ENCODE assay signal across 8 mouse cellular contexts in genomic region chr1:61377070-61377469, GRCm38 (mm10).
A peak's percentile ranks its signal among the peaks of the same experiment; 100 is the strongest.
DNase-seq lines count a peak whose midpoint lies in the region; ATAC-seq and TF ChIP-seq lines count a peak whose summit lies in the region.

No protein-coding gene starts in this region.

- TF ChIP-seq POLR2A in kidney, adult 2 months (IDR thresholded peaks at IDR 0.05; ENCODE audit: low read depth, low read length): no peak

- H3K27ac ChIP-seq in kidney, adult 2 months (ENCODE audit: insufficient read depth, low read depth, low read length): no peak overlapping the region
- no peak overlapping the region for H3K27ac ChIP-seq in liver, embryonic 11.5 days (ENCODE audit: low read depth, low read length)

- DNase-seq in 416B (ENCODE audit: low read depth) (peak; percentile 63), adipocyte (ENCODE audit: low spot score) (peak; percentile 77)
- peak; percentile 78 for DNase-seq in embryo, embryonic 10 days (ENCODE audit: low spot score)
- peak; percentile 54 to 83 for DNase-seq in heart, adult 18-20 months
- peak; percentile 70 for DNase-seq in kidney, adult 2 months
- peak; percentile 66 for DNase-seq in liver, embryonic 11.5 days (ENCODE audit: low spot score)
- DNase-seq in natural killer cell, adult 2 months (ENCODE audit: low spot score in 2 of 2): peak; percentile 7 to 39
- peak; percentile 43 for DNase-seq in thymus, postnatal 0 days (ENCODE audit: low spot score)

- WGBS in kidney, adult 2 months: 3% methylated on average over 7 of the region's 7 CpGs
- 1% methylated on average over 7 of the region's 7 CpGs for WGBS in liver, embryonic 11.5 days

- no peaks in the 10 kb centered on the region; the same call in 1 of the 2 replicates for H3K27me3 ChIP-seq in kidney, adult 2 months (replicated peaks; ENCODE audit: control insufficient read depth, insufficient read depth, low read length)
- no peaks in the 10 kb centered on the region for H3K27me3 ChIP-seq in liver, embryonic 11.5 days (replicated peaks; ENCODE audit: control insufficient read depth, insufficient read depth, low read length)

- no peak for ATAC-seq in liver, embryonic 11.5 days (replicated peaks; ENCODE audit: low FRiP score)

- H3K4me2 ChIP-seq in liver, embryonic 11.5 days: peak overlapping the region; percentile 61

- H3K4me1 ChIP-seq in kidney, adult 2 months (ENCODE audit: control insufficient read depth, insufficient read depth, low read length): peaks cover 2% of the 10 kb centered on the region; the same call in 1 of the 2 replicates
- H3K4me1 ChIP-seq in liver, embryonic 11.5 days (replicated peaks; ENCODE audit: control insufficient read depth, insufficient read depth, low read length): peaks cover 2% of the 10 kb centered on the region

- no peaks in the 10 kb centered on the region for H3K36me3 ChIP-seq in kidney, adult 2 months (ENCODE audit: control insufficient read depth, insufficient read depth, low read length)
- no peaks in the 10 kb centered on the region for H3K36me3 ChIP-seq in liver, embryonic 11.5 days (ENCODE audit: control insufficient read depth, insufficient read depth, low read length)

- TF ChIP-seq CTCF in kidney, adult 2 months (conservative IDR thresholded peaks at IDR 0.05; ENCODE audit: insufficient read depth, insufficient read length, low read depth, low read length): peak; percentile 81

- no peaks in the 10 kb centered on the region for H3K9me3 ChIP-seq in liver, embryonic 11.5 days (ENCODE audit: control insufficient read depth, low read length)

- no peak overlapping the region for H3K4me3 ChIP-seq in kidney, adult 2 months (ENCODE audit: insufficient read depth, low read depth, low read length)
- peak overlapping the region; percentile 28; the same call in 1 of the 2 replicates for H3K4me3 ChIP-seq in liver, embryonic 11.5 days (ENCODE audit: low read depth, low read length)

- H3K9ac ChIP-seq in liver, embryonic 11.5 days (ENCODE audit: low read depth, low read length): no peak overlapping the region

Comparison
In these comparisons a context has a peak if more than half of its experiments do, and no peak if none do; other contexts are left out.
1. DNase-seq: peak in every context shown above with its lines; median percentile 78 in embryo, embryonic 10 days; 77 in adipocyte; 70 in kidney, adult 2 months; 68 in heart, adult 18-20 months; 66 in liver, embryonic 11.5 days; 63 in 416B; 43 in thymus, postnatal 0 days; 23 in natural killer cell, adult 2 months.